Mouse (Mus musculus): ENCODE data around the gene Olfr1047. TPM values are rescaled to one million over a fixed set of nuclear protein-coding genes. Genes with fewer than 3 reads are reported as not detected.

The Olfr1047 gene
- polyA plus RNA-seq, 1 experiment from 2014 or later = not detected

Other genes starting within 250 kb of the Olfr1047 start
- gene Olfr1031, start 241.1 kb downstream of the Olfr1047 start, polyA plus RNA-seq (2015; fragmentation: Nextera tagmentation; extraction: Ambion mirVana) = not detected in 2 replicates
- not detected in 2 replicates for gene Olfr1032, start 225.9 kb downstream of the Olfr1047 start, polyA plus RNA-seq (2015; fragmentation: Nextera tagmentation; extraction: Ambion mirVana)
- 7.7 and 9.0 TPM in 2 replicates for gene Olfr1033, start 210.8 kb downstream of the Olfr1047 start, polyA plus RNA-seq (2015; fragmentation: Nextera tagmentation; extraction: Ambion mirVana)
- 0.04 and 0.11 TPM in 2 replicates for gene Olfr1034, start 185.5 kb downstream of the Olfr1047 start, polyA plus RNA-seq (2015; fragmentation: Nextera tagmentation; extraction: Ambion mirVana)
- not detected in 2 replicates for gene Olfr1036, start 157.4 kb downstream of the Olfr1047 start, polyA plus RNA-seq (2015; fragmentation: Nextera tagmentation; extraction: Ambion mirVana)
- not detected in 2 replicates for gene Olfr1037, start 144.0 kb downstream of the Olfr1047 start, polyA plus RNA-seq (2015; fragmentation: Nextera tagmentation; extraction: Ambion mirVana)
- gene Olfr1039, start 95.5 kb downstream of the Olfr1047 start, polyA plus RNA-seq (2015; fragmentation: Nextera tagmentation; extraction: Ambion mirVana) = not detected in 2 replicates
- gene Olfr1040, start 84.7 kb downstream of the Olfr1047 start, polyA plus RNA-seq (2015; fragmentation: Nextera tagmentation; extraction: Ambion mirVana) = not detected in 2 replicates
- gene Olfr1042, start 69.6 kb downstream of the Olfr1047 start, polyA plus RNA-seq (2015; fragmentation: Nextera tagmentation; extraction: Ambion mirVana) = not detected in 2 replicates
- not detected in 2 replicates for gene Olfr1043, start 63.9 kb downstream of the Olfr1047 start, polyA plus RNA-seq (2015; fragmentation: Nextera tagmentation; extraction: Ambion mirVana)
- not detected in 2 replicates for gene Olfr1044, start 53.6 kb downstream of the Olfr1047 start, polyA plus RNA-seq (2015; fragmentation: Nextera tagmentation; extraction: Ambion mirVana)
- not detected in 2 replicates for gene Olfr52, start 45.7 kb downstream of the Olfr1047 start, polyA plus RNA-seq (2015; fragmentation: Nextera tagmentation; extraction: Ambion mirVana)
- not detected in 2 replicates for gene Olfr1045, start 28.4 kb downstream of the Olfr1047 start, polyA plus RNA-seq (2015; fragmentation: Nextera tagmentation; extraction: Ambion mirVana)
- not detected in 2 replicates for gene Olfr1046, start 12.1 kb downstream of the Olfr1047 start, polyA plus RNA-seq (2015; fragmentation: Nextera tagmentation; extraction: Ambion mirVana)
- gene Olfr1048, start 8.9 kb upstream of the Olfr1047 start, polyA plus RNA-seq (2015; fragmentation: Nextera tagmentation; extraction: Ambion mirVana) = not detected in 2 replicates
- gene Olfr1049, start 26.9 kb upstream of the Olfr1047 start, polyA plus RNA-seq (2015; fragmentation: Nextera tagmentation; extraction: Ambion mirVana) = not detected in 2 replicates
- not detected in 2 replicates for gene Olfr1051, start 47.7 kb upstream of the Olfr1047 start, polyA plus RNA-seq (2015; fragmentation: Nextera tagmentation; extraction: Ambion mirVana)
- not detected in 2 replicates for gene Olfr1052, start 61.1 kb upstream of the Olfr1047 start, polyA plus RNA-seq (2015; fragmentation: Nextera tagmentation; extraction: Ambion mirVana)
- gene Olfr1053, start 83.9 kb upstream of the Olfr1047 start, polyA plus RNA-seq (2015; fragmentation: Nextera tagmentation; extraction: Ambion mirVana) = not detected in 2 replicates
- gene Olfr1054, start 104.0 kb upstream of the Olfr1047 start, polyA plus RNA-seq (2015; fragmentation: Nextera tagmentation; extraction: Ambion mirVana) = not detected in 2 replicates
- gene Olfr1055, start 118.9 kb upstream of the Olfr1047 start, polyA plus RNA-seq (2015; fragmentation: Nextera tagmentation; extraction: Ambion mirVana) = not detected in 2 replicates
- gene Olfr1056, start 131.1 kb upstream of the Olfr1047 start, polyA plus RNA-seq (2015; fragmentation: Nextera tagmentation; extraction: Ambion mirVana) = not detected in 2 replicates
- not detected in 2 replicates for gene Olfr1057, start 147.0 kb upstream of the Olfr1047 start, polyA plus RNA-seq (2015; fragmentation: Nextera tagmentation; extraction: Ambion mirVana)
- gene Olfr1058, start 157.2 kb upstream of the Olfr1047 start, polyA plus RNA-seq (2015; fragmentation: Nextera tagmentation; extraction: Ambion mirVana) = not detected in 2 replicates
- gene Olfr1061, start 182.6 kb upstream of the Olfr1047 start, polyA plus RNA-seq (2015; fragmentation: Nextera tagmentation; extraction: Ambion mirVana) = not detected in 2 replicates
- not detected in 2 replicates for gene Olfr1062, start 195.3 kb upstream of the Olfr1047 start, polyA plus RNA-seq (2015; fragmentation: Nextera tagmentation; extraction: Ambion mirVana)
- not detected in 2 replicates for gene Olfr1065, start 219.2 kb upstream of the Olfr1047 start, polyA plus RNA-seq (2015; fragmentation: Nextera tagmentation; extraction: Ambion mirVana)
- gene Olfr1066, start 224.9 kb upstream of the Olfr1047 start, polyA plus RNA-seq (2015; fragmentation: Nextera tagmentation; extraction: Ambion mirVana) = not detected in 2 replicates

All from heart, embryonic 15.5 days (tissue).